Mouse (Mus musculus): ENCODE data around the gene Nubp2.

DNA sequence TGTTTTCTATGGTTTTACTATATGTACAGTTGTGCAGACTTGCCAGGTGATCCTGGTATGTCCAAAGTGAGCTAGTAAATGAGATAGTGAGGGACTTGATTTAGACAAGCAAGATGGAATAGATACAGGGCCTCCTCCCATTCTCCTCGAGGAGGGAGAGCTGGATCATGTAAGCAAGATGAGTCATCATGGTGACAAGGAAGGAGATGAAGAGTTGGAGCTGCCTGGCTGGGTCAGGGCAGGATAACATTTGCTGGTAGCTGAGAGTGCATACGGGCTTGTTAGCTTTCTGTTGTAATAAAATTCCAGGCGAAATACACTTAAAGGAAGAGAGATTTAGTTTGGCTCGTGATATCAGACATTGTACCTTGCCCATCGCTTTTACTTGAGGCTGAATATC is 45.8 kb downstream of the Nubp2 start:
- no peak for TF ChIP-seq POLR2A (IDR thresholded peaks at IDR 0.05; ENCODE audit: borderline replicate concordance, insufficient read depth, low read length)
- TF ChIP-seq CTCF (IDR thresholded peaks at IDR 0.05; ENCODE audit: borderline replicate concordance, insufficient read depth, low read depth, low read length) = no peak

Data from cerebellum, adult 2 months (tissue).